Mouse (Mus musculus): ENCODE results near the gene Hormad1. TPM values are rescaled to one million over a fixed set of nuclear protein-coding genes. Genes with fewer than 3 reads are reported as not detected.

Hormad1 gene
- polyA plus RNA-seq, 1 experiment from 2014 or later = 0.10 TPM

Other genes starting within 250 kb of the Hormad1 start
- 165 and 168 TPM in 2 replicates for gene Cers2, start 244.9 kb upstream of the Hormad1 start, polyA plus RNA-seq (2015; fragmentation: Nextera tagmentation; extraction: Ambion mirVana)
- gene Setdb1, start 202.5 kb upstream of the Hormad1 start, polyA plus RNA-seq (2015; fragmentation: Nextera tagmentation; extraction: Ambion mirVana) = 24.6 and 24.8 TPM in 2 replicates
- not detected in 2 replicates for gene 4930558C23Rik, start 156.8 kb upstream of the Hormad1 start, polyA plus RNA-seq (2015; fragmentation: Nextera tagmentation; extraction: Ambion mirVana)
- 30.8 and 31.9 TPM in 2 replicates for gene Arnt, start 125.3 kb upstream of the Hormad1 start, polyA plus RNA-seq (2015; fragmentation: Nextera tagmentation; extraction: Ambion mirVana)
- gene Ctsk, start 60.4 kb upstream of the Hormad1 start, polyA plus RNA-seq (2015; fragmentation: Nextera tagmentation; extraction: Ambion mirVana) = 8.0 and 8.7 TPM in 2 replicates
- gene Ctss, start 32.9 kb upstream of the Hormad1 start, polyA plus RNA-seq (2015; fragmentation: Nextera tagmentation; extraction: Ambion mirVana) = 33.5 and 34.7 TPM in 2 replicates
- 42.6 and 44.3 TPM in 2 replicates for gene Golph3l, start 29.3 kb downstream of the Hormad1 start, polyA plus RNA-seq (2015; fragmentation: Nextera tagmentation; extraction: Ambion mirVana)
- 67.3 and 69.9 TPM in 2 replicates for gene Ensa, start 65.3 kb downstream of the Hormad1 start, polyA plus RNA-seq (2015; fragmentation: Nextera tagmentation; extraction: Ambion mirVana)
- gene Mcl1, start 99.1 kb downstream of the Hormad1 start, polyA plus RNA-seq (2015; fragmentation: Nextera tagmentation; extraction: Ambion mirVana) = 14.7 and 17.0 TPM in 2 replicates
- gene Adamtsl4, start 128.2 kb downstream of the Hormad1 start, polyA plus RNA-seq (2015; fragmentation: Nextera tagmentation; extraction: Ambion mirVana) = 2.5 and 3.2 TPM in 2 replicates
- 15.3 and 17.8 TPM in 2 replicates for gene Ecm1, start 179.9 kb downstream of the Hormad1 start, polyA plus RNA-seq (2015; fragmentation: Nextera tagmentation; extraction: Ambion mirVana)
- gene Tars2, start 200.5 kb downstream of the Hormad1 start, polyA plus RNA-seq (2015; fragmentation: Nextera tagmentation; extraction: Ambion mirVana) = 56.3 and 58.9 TPM in 2 replicates